Mouse (Mus musculus): Measurements from ENCODE around the gene Ulk4. TPM values are rescaled to one million over a fixed set of nuclear protein-coding genes. Genes with fewer than 3 reads are reported as not detected.

The Ulk4 gene
- 0.23 TPM for polyA plus RNA-seq (2014; fragmentation: Illumina TruSeq; extraction: RNeasy Lipid Tissue Mini Kit (QIAGEN cat#74804); ENCODE audit: low read depth, low replicate concordance)

DNA sequence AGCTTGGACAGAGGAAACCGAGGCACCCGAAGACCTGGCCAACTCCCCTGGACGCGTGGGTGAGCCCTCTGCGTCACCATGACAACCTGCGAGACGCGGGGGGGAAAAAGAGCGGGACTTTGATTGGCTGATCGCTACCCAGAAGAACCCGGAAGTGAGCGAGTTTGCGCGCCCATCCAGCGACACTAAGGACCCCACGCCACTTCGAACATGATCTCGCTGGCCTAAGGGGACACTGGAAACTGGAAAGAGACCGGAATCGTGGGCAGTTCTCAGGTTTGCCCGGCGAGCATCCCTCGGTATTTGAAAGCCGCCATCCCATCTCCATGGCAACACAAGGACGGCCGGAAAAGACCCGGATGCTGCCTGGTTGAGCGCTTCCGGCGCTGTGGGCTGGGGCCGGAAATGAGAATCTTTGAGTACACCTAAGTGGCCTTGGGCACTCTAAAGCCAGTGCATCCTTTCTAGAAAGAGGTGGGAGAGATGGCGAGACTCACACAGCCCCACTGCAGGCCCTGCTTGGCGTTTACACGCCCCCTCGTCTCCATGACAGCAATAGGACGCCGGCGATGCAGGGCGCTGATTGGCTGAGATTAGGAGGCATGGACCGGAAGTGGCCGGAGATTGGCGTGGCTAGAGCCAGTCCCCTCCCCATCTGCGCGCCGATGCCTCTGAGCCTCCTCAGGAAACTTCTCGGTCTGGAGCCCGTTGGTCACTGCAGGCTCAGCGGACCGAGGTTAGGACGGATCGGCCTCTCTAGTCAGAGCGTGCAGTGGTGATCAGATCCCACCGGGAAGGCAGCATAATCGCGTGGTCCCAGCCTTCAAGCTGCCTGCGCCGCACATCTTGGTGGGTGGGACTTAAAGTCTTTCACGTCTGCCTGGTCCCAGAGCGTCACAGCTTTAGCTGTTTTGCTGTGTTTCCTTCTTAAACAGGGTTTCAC lies at the start of gene Ulk4:
Gene Ulk4, minus strand, starts transcription at position 80 of the 943 bp plus-strand sequence.

DNA sequence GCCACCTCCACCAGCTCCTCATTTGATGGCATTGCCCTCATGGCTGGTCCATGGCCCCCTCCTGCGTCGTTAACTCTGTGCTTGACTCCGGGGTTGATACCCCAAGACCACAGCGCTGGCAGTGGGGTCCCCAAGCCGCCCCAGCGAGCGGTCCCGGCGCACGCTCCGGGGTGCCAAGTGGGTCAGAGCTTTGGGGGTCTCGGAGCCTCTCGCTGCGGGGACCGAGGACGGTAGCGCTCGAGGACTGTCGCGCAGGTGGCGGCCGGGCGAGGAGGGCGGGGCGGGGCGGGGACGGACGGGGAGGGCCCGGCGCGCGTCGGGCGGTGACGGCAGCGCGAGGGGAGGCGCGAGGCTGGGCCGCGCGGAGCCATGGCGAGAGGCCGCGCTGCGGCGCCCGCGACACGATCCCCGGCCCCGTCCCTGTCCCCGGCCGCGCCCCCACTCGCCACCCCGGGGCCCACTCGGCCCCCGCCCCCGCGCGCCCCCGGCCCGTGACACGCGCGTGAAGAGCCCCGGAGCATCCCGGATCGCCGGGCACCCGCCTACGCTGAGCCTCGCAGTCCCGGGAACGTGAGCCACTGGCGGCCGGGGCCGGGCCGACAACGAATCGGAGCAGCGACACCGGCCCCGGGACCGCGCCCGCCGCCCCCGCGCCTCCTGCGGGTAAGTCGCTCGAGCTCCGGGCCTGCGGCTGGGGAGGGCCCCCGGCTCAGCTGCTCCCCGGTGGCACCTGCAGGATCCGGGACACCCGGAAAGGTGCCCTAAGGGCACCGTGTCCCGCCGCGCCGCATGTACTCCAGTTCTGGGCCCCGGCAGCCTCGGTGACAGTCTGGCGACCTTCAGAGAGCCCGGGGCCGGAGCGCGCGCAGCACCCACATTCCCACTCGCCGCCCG lies 20.4 kb upstream of the Ulk4 start, which contains the start of gene Trak1:
Gene Trak1, plus strand, starts transcription at position 332 of the 894 bp plus-strand sequence.

DNA sequence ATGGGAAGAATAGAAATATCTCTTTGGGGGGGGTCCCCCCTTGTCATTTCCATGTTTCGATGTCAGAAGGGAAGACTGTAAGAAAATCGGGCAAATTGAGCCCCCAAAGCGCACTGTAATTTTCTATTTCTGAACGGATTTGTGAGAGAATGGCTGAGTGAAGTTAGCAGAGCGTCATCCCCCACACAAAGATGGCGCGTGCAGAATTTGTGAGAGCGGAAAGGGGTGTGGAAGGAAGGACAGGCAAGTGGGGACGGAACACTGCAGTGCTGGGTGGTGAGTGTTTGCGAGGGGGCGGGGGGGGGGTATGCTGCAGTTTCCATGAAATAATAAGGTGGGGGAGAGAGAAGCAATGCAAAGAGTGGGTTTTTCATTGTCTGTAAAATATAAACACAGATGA lies 347.9 kb downstream of the Ulk4 start, which contains the start of gene Ctnnb1:
Gene Ctnnb1, plus strand, starts transcription at position 136 of the 400 bp plus-strand sequence.

Other genes starting within 250 kb of the Ulk4 start
- 9.0 TPM for gene Trak1, start 20.3 kb upstream of the Ulk4 start, polyA plus RNA-seq (2014; fragmentation: Illumina TruSeq; extraction: RNeasy Lipid Tissue Mini Kit (QIAGEN cat#74804); ENCODE audit: low read depth, low replicate concordance)
- gene Cck, start 218.5 kb upstream of the Ulk4 start, polyA plus RNA-seq (2014; fragmentation: Illumina TruSeq; extraction: RNeasy Lipid Tissue Mini Kit (QIAGEN cat#74804); ENCODE audit: low read depth, low replicate concordance), result not detected

All from adrenal gland, adult 10 weeks (tissue).